Comparison of ENCODE assay signal across 20 mouse cellular contexts in the genomic region with DNA sequence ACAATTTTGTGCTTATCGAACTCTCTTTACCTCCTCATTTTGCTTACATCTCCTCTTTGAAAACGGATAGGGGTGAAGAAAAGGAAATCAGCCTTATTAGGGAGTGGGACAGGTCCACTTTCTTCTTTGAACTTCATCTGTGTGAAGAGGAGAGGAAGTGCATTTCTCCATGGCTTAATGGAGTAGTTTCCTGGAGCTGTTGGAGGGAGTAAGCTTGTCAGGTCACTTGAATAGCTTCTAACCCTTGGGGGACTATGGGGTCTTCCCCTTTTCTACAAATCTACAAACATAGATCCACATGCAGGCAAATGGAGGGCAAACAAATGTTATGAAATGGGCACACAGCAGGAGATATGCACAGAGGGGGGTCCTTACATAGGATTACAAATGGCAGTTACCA. TPM values are rescaled to one million over a fixed set of nuclear protein-coding genes. Genes with fewer than 3 reads are reported as not detected.
"Had no signal": no experiment of that assay in that cellular context is flagged by ENCODE, and none has a peak within 500 bp of the region (broad histone marks: within the 10 kb centered on the region; RNA-seq: fewer than 3 reads in every experiment).

No protein-coding gene starts in this region.

- H3K4me1 ChIP-seq: limb, embryonic 10.5 days; liver, embryonic 15.5 days had no signal

- DNase-seq: kidney, adult 8-10 months; kidney, postnatal 25 days; lung, adult 2 months; lung, postnatal 36 days; thymus, adult 18-20 months; thymus, postnatal 14 days had no signal

- H3K9me3 ChIP-seq: limb, embryonic 10.5 days; liver, embryonic 15.5 days; neural tube, embryonic 15.5 days had no signal

- H3K4me3 ChIP-seq: limb, embryonic 10.5 days; liver, embryonic 15.5 days; myocyte; neural tube, embryonic 15.5 days had no signal

- H3K4me2 ChIP-seq: liver, embryonic 11.5 days; liver, embryonic 15.5 days; midbrain, embryonic 11.5 days; neural tube, embryonic 15.5 days had no signal

- H3K27ac ChIP-seq: limb, embryonic 10.5 days; liver, embryonic 15.5 days; neural tube, embryonic 15.5 days had no signal

- H3K36me3 ChIP-seq: limb, embryonic 10.5 days; liver, embryonic 15.5 days; neural tube, embryonic 15.5 days had no signal

- ATAC-seq: lung, postnatal 0 days had no signal

- H3K27me3 ChIP-seq: liver, embryonic 15.5 days; neural tube, embryonic 15.5 days had no signal

- H3K9ac ChIP-seq: liver, embryonic 15.5 days; neural tube, embryonic 15.5 days had no signal

RNA-seq across cellular contexts. Expression of a gene that starts 17.7 kb away (rescaled TPM):
- total RNA-seq: megakaryocyte, adult 5-6 weeks had no signal

RNA-seq across cellular contexts. Expression of a gene that starts 18.4 kb away (rescaled TPM):
- total RNA-seq: layer of hippocampus, postnatal 10 days; left cerebral cortex, postnatal 14 days; megakaryocyte, adult 5-6 weeks had no signal
- polyA plus RNA-seq: kidney, embryonic 16.5 days; limb, embryonic 10.5 days; limb, embryonic 14.5 days; liver, embryonic 11.5 days; liver, embryonic 15.5 days; lung, adult 2 months; lung, postnatal 0 days; midbrain, embryonic 11.5 days; myocyte; neural tube, embryonic 11.5 days; neural tube, embryonic 15.5 days; stomach, embryonic 14.5 days had no signal
